Mouse (Mus musculus) intestine, embryonic 16.5 days (tissue): Measurements from ENCODE around the gene Ccdc83. TPM values are rescaled to one million over a fixed set of nuclear protein-coding genes. Genes with fewer than 3 reads are reported as not detected.

ENCODE experiments used
- ATAC-seq: fragments of 200-750 bp; cut with Nextera tagmentation; 2 replicates; pipeline ENCODE4 v1.8.0; 2017; ENCODE audit warnings: moderate TSS enrichment, moderate library complexity
- H3K27ac ChIP-seq: fragments of 300-500 bp; sonication (generic); 2 replicates; pipeline ENCODE4 v1.5.1; 2014; ENCODE audit warnings: mild to moderate bottlenecking, low read length
- H3K27me3 ChIP-seq: fragments of 300-500 bp; sonication (generic); replicated peaks from 2 replicates; pipeline ENCODE4 v1.6.1; 2014; ENCODE audit warnings: low read length, control low read depth, mixed read lengths; ENCODE audit not compliant: control insufficient read depth, insufficient read depth
- H3K36me3 ChIP-seq: fragments of 300-500 bp; sonication (generic); 2 replicates; pipeline ENCODE4 v1.6.1; 2014; ENCODE audit warnings: low read length, control low read depth; ENCODE audit not compliant: control insufficient read depth, insufficient read depth
- H3K4me1 ChIP-seq: fragments of 300-500 bp; sonication (generic); 2 replicates; pipeline ENCODE4 v1.6.1; 2014; ENCODE audit warnings: low read length, control low read depth, mixed read lengths; ENCODE audit not compliant: control insufficient read depth, insufficient read depth
- H3K4me2 ChIP-seq: fragments of 300-500 bp; sonication (generic); 2 replicates; pipeline ENCODE4 v1.6.1; 2014; ENCODE audit warnings: low read depth, low read length, control low read depth
- H3K4me3 ChIP-seq: fragments of 300-500 bp; sonication (generic); 2 replicates; pipeline ENCODE4 v1.5.1; 2014; ENCODE audit warnings: mild to moderate bottlenecking, low read length
- H3K9ac ChIP-seq: fragments of 300-500 bp; sonication (generic); 2 replicates; pipeline ENCODE4 v1.6.1; 2014; ENCODE audit warnings: low read depth, low read length
- H3K9me3 ChIP-seq: fragments of 300-500 bp; sonication (generic); 2 replicates; pipeline ENCODE4 v1.6.1; 2016; ENCODE audit warnings: low read length, control low read depth; ENCODE audit not compliant: control insufficient read depth
- WGBS: fragments of 180-500 bp; shearing (Covaris S2); extraction: QIAGEN DNeasy Blood & Tissue Kit; methylation state at CpG from one replicate; pipeline ENCODE4 v1.1.7; 2014; 5-methylcytosine and 5-hydroxymethylcytosine counted together
- polyA plus RNA-seq: library from polyadenylated mRNA; unstranded; fragments of >200 nt; fragmentation: Nextera tagmentation; extraction: Ambion mirVana; gene quantifications from 2 replicates; pipeline ENCODE4 v1.2.1, GENCODE M21; 2015

The Ccdc83 gene
- polyA plus RNA-seq, 1 experiment from 2014 or later: not detected

- Histone ChIP-seq H3K27ac (no peak overlapping the region), H3K36me3 (no peaks in the 10 kb centered on the region), H3K27me3 (no peaks in the 10 kb centered on the region), H3K9me3 (no peaks in the 10 kb centered on the region), H3K4me2 (no peak overlapping the region), H3K4me1 (no peaks in the 10 kb centered on the region), H3K4me3 (no peak overlapping the region), H3K9ac (no peak overlapping the region)
- WGBS: 83% methylated on average over 6 of the region's 6 CpGs
- ATAC-seq: no peak
Observed at GRCm38 (mm10) chr7:90291885-90292284, 26.3 kb upstream of the Ccdc83 start.

DNA sequence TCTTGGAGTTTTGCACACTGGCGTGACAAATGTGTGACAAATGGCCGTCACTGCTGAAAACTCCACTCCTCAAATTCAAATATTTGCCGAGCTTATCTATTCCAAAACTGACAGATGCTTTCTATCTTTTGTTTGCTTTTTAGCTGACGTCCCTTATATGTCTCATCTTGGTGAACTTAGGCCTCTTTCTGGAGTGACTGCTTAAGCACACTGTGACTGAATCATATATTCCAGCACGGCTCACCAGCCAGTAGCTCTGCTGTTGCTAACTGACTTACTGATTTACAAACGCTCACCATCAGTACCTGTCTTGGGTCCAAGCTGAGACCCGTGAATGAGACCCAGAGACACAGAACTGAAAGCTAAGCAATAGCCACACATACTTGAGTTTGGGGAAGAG is 19.2 kb upstream of the Ccdc83 start:
- H3K4me3 ChIP-seq: peak overlapping the region; percentile 17; the same call in 1 of the 2 replicates
- peak; percentile 57; the same call in 1 of the 2 replicates for ATAC-seq

DNA sequence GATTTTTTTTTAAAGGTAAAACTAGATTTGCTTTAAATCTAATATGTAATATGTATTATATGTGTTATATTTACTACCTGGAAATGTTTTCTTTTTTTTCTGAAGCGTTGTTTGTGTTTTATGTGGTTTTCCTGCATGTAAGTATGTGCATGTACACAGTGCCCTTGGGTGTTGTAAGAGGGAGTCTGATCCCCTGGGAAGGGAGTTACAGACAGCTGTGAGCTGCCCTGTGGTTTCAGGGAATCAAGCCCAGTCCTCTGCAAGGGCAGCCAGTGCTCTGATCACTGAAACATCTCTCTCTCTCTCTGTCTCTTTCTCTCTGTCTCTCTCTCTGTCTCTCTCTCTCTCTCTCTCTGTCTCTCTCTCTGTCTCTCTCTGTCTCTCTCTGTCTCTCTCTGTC is 17.2 kb upstream of the Ccdc83 start:
- 100% methylated on average over 1 of the region's 1 CpGs for WGBS
- Histone ChIP-seq H3K4me2 (no peak overlapping the region), H3K36me3 (no peaks in the 10 kb centered on the region), H3K9me3 (no peaks in the 10 kb centered on the region), H3K4me1 (no peaks in the 10 kb centered on the region), H3K27ac (no peak overlapping the region), H3K9ac (no peak overlapping the region), H3K27me3 (no peaks in the 10 kb centered on the region), H3K4me3 (no peak overlapping the region)
- no peak for ATAC-seq

More for the DNA sequence above, 19.2 kb upstream of the Ccdc83 start:
- Histone ChIP-seq H3K36me3 (no peaks in the 10 kb centered on the region), H3K9ac (no peak overlapping the region), H3K4me1 (no peaks in the 10 kb centered on the region), H3K27me3 (no peaks in the 10 kb centered on the region), H3K4me2 (peak overlapping the region; percentile 28), H3K9me3 (no peaks in the 10 kb centered on the region), H3K27ac (no peak overlapping the region)
- WGBS: 41% methylated on average over 7 of the region's 7 CpGs

GRCm38 (mm10) chr7:90281759-90282546 is 16.4 kb upstream of the Ccdc83 start:
- 71% methylated on average over 11 of the region's 11 CpGs for WGBS
- no peak overlapping the region for H3K4me2 ChIP-seq
- H3K4me1 ChIP-seq: no peaks in the 10 kb centered on the region
- H3K27ac ChIP-seq: no peak overlapping the region
- no peak overlapping the region for H3K4me3 ChIP-seq
- H3K36me3 ChIP-seq: no peaks in the 10 kb centered on the region
- H3K9me3 ChIP-seq: no peaks in the 10 kb centered on the region
- H3K9ac ChIP-seq: no peak overlapping the region
- no peaks in the 10 kb centered on the region for H3K27me3 ChIP-seq
- ATAC-seq: peak; percentile 19; the same call in 1 of the 2 replicates

- Histone ChIP-seq H3K9ac (no peak overlapping the region), H3K27me3 (no peaks in the 10 kb centered on the region), H3K36me3 (no peaks in the 10 kb centered on the region), H3K27ac (no peak overlapping the region), H3K4me2 (no peak overlapping the region), H3K9me3 (no peaks in the 10 kb centered on the region), H3K4me1 (no peaks in the 10 kb centered on the region), H3K4me3 (no peak overlapping the region)
- ATAC-seq: no peak
- 63% methylated on average over 8 of the region's 8 CpGs for WGBS
Observed at GRCm38 (mm10) chr7:90280878-90281277, 15.3 kb upstream of the Ccdc83 start.

DNA sequence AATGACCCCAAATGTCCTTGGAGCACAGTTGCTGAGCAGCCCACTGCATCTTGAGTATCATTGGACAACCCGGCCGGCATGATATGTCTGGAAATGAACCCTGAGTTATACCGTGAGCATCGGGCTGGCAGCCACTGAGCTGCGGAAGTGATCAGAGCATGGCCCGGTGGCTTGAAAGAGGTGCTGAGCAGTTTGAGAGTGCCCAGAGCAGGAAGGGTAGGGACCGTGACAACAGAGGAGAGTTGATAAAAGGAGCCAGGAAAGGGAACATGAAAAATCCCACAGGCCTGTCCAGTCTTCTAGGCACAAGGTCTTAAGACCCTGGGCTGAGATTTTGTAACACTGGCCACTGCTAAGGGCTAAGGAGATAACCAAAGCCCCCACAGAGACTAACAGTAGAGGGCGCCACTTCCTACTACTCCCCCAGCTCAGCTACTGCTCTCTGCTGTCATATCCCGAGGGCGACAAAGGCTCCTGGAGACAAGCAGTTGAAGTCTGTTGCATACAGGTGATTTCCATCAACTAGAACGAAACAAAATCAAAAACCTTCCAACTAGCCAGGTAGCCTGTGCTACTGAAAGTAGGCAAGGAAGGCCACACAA is 14.8 kb upstream of the Ccdc83 start:
- Histone ChIP-seq H3K4me3 (no peak overlapping the region), H3K36me3 (no peaks in the 10 kb centered on the region), H3K27ac (no peak overlapping the region), H3K4me2 (no peak overlapping the region), H3K4me1 (no peaks in the 10 kb centered on the region), H3K9me3 (no peaks in the 10 kb centered on the region), H3K9ac (no peak overlapping the region), H3K27me3 (no peaks in the 10 kb centered on the region)
- no peak for ATAC-seq
- WGBS: 69% methylated on average over 11 of the region's 11 CpGs

GRCm38 (mm10) chr7:90279136-90279535 is 13.6 kb upstream of the Ccdc83 start:
- Histone ChIP-seq H3K36me3 (no peaks in the 10 kb centered on the region), H3K27me3 (no peaks in the 10 kb centered on the region), H3K27ac (no peak overlapping the region), H3K9me3 (no peaks in the 10 kb centered on the region), H3K4me1 (no peaks in the 10 kb centered on the region), H3K4me3 (no peak overlapping the region), H3K9ac (no peak overlapping the region), H3K4me2 (no peak overlapping the region)
- WGBS: 91% methylated on average over 4 of the region's 4 CpGs
- ATAC-seq: no peak

DNA sequence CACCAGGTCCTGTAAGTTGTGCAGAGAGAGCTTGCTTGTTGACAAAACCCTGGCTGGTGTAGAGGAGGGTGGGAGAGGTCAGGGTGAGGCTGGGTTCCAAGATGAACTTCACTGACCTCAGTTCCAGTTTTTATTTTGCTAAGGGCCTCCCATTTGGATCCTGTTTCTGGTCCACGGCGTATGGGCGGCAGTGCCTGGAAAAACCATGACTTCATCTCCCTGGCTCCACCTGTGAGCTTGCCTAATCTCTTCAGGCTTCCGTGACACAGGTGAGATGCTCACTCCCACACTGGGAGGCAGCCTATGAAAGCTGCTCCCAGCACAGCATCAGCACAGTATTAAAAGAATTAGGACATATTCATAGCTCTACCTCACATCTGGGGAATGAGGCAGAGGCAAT is 12.2 kb upstream of the Ccdc83 start:
- no peaks in the 10 kb centered on the region for H3K4me1 ChIP-seq
- no peak; the same call in 1 of the 2 replicates for ATAC-seq
- no peak overlapping the region for H3K4me2 ChIP-seq
- no peaks in the 10 kb centered on the region for H3K9me3 ChIP-seq
- no peak overlapping the region for H3K9ac ChIP-seq
- H3K27me3 ChIP-seq: no peaks in the 10 kb centered on the region
- no peak overlapping the region for H3K4me3 ChIP-seq
- no peaks in the 10 kb centered on the region for H3K36me3 ChIP-seq
- 70% methylated on average over 4 of the region's 4 CpGs for WGBS
- no peak overlapping the region for H3K27ac ChIP-seq

DNA sequence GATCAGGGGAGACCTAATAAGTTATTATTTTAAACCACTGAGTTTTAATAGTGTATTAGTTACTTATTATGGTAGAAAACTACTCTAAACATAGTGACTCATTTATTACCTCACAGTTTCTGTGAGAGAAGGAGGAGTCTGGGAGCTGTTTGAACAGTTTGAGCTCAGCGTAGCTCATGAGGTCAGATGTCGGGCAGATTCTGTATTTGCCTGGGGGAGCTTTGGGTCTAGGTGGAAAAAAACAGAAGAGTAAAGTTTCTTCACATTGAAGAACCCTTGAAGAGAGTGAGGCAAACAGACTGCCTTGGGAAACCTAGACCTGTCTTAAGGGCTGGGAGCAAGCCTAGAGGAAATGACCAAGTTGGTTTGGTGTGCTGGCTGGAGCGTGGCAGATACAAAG is 11.7 kb upstream of the Ccdc83 start:
- H3K36me3 ChIP-seq: no peaks in the 10 kb centered on the region
- H3K9me3 ChIP-seq: no peaks in the 10 kb centered on the region
- no peaks in the 10 kb centered on the region for H3K4me1 ChIP-seq
- H3K27ac ChIP-seq: no peak overlapping the region
- H3K27me3 ChIP-seq: no peaks in the 10 kb centered on the region
- H3K4me3 ChIP-seq: no peak overlapping the region
- no peak overlapping the region for H3K9ac ChIP-seq
- H3K4me2 ChIP-seq: no peak overlapping the region
- ATAC-seq: no peak; the same call in 1 of the 2 replicates
- 59% methylated on average over 3 of the region's 3 CpGs for WGBS
